Mouse (Mus musculus) stomach, postnatal 0 days (tissue): ENCODE results near the gene Hao2. TPM values are rescaled to one million over a fixed set of nuclear protein-coding genes. Genes with fewer than 3 reads are reported as not detected.

Source experiments
- ATAC-seq: fragments of 200-750 bp; cut with Nextera tagmentation; 2 replicates; pipeline ENCODE4 v1.8.0; 2017; ENCODE audit not compliant: low FRiP score, low TSS enrichment
- DNase-seq: peaks from one replicate; pipeline ENCODE4 v3.0.0-alpha.2; 2016; ENCODE audit warnings: low spot score
- H3K27ac ChIP-seq: fragments of 300-500 bp; sonication (generic); replicated peaks from 2 replicates; pipeline ENCODE4 v1.5.1; 2014; ENCODE audit warnings: mild to moderate bottlenecking, control low read depth
- H3K27me3 ChIP-seq: fragments of 300-500 bp; sonication (generic); 2 replicates; pipeline ENCODE4 v1.6.1; 2014; ENCODE audit warnings: low read length; ENCODE audit not compliant: control insufficient read depth, insufficient read depth
- H3K36me3 ChIP-seq: fragments of 300-500 bp; sonication (generic); 2 replicates; pipeline ENCODE4 v1.6.1; 2014; ENCODE audit warnings: low read length, mixed read lengths; ENCODE audit not compliant: control insufficient read depth, insufficient read depth
- H3K4me1 ChIP-seq: fragments of 300-500 bp; sonication (generic); replicated peaks from 2 replicates; pipeline ENCODE4 v1.6.1; 2014; ENCODE audit warnings: antibody characterized with exemption; ENCODE audit not compliant: control insufficient read depth, insufficient read depth
- H3K4me2 ChIP-seq: fragments of 300-500 bp; sonication (generic); replicated peaks from 2 replicates; pipeline ENCODE4 v1.6.1; 2014; ENCODE audit warnings: low read depth, mild to moderate bottlenecking, control low read depth, moderate library complexity
- H3K4me3 ChIP-seq: fragments of 300-500 bp; sonication (generic); 2 replicates; pipeline ENCODE4 v1.5.1; 2014; ENCODE audit warnings: low read depth, low read length, control low read depth
- H3K9ac ChIP-seq: fragments of 300-500 bp; sonication (generic); 2 replicates; pipeline ENCODE4 v1.6.1; 2014; ENCODE audit warnings: mild to moderate bottlenecking, low read length, control low read depth, mixed read lengths
- H3K9me3 ChIP-seq: fragments of 300-500 bp; sonication (generic); 2 replicates; pipeline ENCODE4 v1.6.1; 2016; ENCODE audit warnings: low read length; ENCODE audit not compliant: control insufficient read depth
- CTCF ChIP-seq: IDR thresholded peaks from 2 replicates; pipeline ENCODE4 v1.5.1; 2016; ENCODE audit warnings: antibody characterized with exemption, low read depth, mild to moderate bottlenecking, moderate library complexity
- EP300 ChIP-seq: optimal IDR thresholded peaks from 2 replicates; pipeline ENCODE3; 2016; ENCODE audit warnings: antibody characterized with exemption
- WGBS: fragments of 180-500 bp; shearing (Covaris S2); extraction: QIAGEN DNeasy Blood & Tissue Kit; methylation state at CpG from one replicate; pipeline ENCODE4 v1.1.7; 2014; 5-methylcytosine and 5-hydroxymethylcytosine counted together
- polyA plus RNA-seq: library from polyadenylated mRNA; unstranded; fragments of >200 nt; fragmentation: Nextera tagmentation; extraction: Ambion mirVana; gene quantifications from 2 replicates; pipeline ENCODE4 v1.2.1, GENCODE M21; 2015

Hao2 gene
- polyA plus RNA-seq, 1 experiment from 2014 or later, result not detected

- 76% methylated on average over 2 of the region's 2 CpGs for WGBS
- no peaks in the 10 kb centered on the region for H3K9me3 ChIP-seq
- DNase-seq, result no peak
- H3K27me3 ChIP-seq, result no peaks in the 10 kb centered on the region
- ATAC-seq, result no peak
- TF ChIP-seq CTCF, result no peak
- TF ChIP-seq EP300, result no peak
- no peak overlapping the region for H3K9ac ChIP-seq
- H3K36me3 ChIP-seq, result no peaks in the 10 kb centered on the region
- H3K27ac ChIP-seq, result no peak overlapping the region
- no peak overlapping the region for H3K4me2 ChIP-seq
- no peaks in the 10 kb centered on the region for H3K4me1 ChIP-seq
- no peak overlapping the region for H3K4me3 ChIP-seq
Measured at GRCm38 (mm10) chr3:98880831-98881230, 12.2 kb downstream of the Hao2 start.

- no peak overlapping the region for H3K4me2 ChIP-seq
- no peaks in the 10 kb centered on the region for H3K9me3 ChIP-seq
- no peaks in the 10 kb centered on the region for H3K36me3 ChIP-seq
- TF ChIP-seq CTCF (no peak), EP300 (no peak)
- ATAC-seq, result no peak
- H3K4me1 ChIP-seq, result no peaks in the 10 kb centered on the region
- 75% methylated on average over 6 of the region's 6 CpGs for WGBS
- no peak overlapping the region for H3K4me3 ChIP-seq
- H3K9ac ChIP-seq, result no peak overlapping the region
- H3K27ac ChIP-seq, result no peak overlapping the region
- no peak for DNase-seq
- H3K27me3 ChIP-seq, result no peaks in the 10 kb centered on the region
Measured at GRCm38 (mm10) chr3:98880216-98880615, 12.8 kb downstream of the Hao2 start.

- H3K4me2 ChIP-seq, result no peak overlapping the region
- no peak for DNase-seq
- ATAC-seq, result no peak
- H3K36me3 ChIP-seq, result no peaks in the 10 kb centered on the region
- H3K27ac ChIP-seq, result no peak overlapping the region
- no peaks in the 10 kb centered on the region for H3K9me3 ChIP-seq
- H3K27me3 ChIP-seq, result no peaks in the 10 kb centered on the region
- 69% methylated on average over 2 of the region's 2 CpGs for WGBS
- TF ChIP-seq CTCF (no peak), EP300 (no peak)
- H3K4me3 ChIP-seq, result no peak overlapping the region
- H3K4me1 ChIP-seq, result no peaks in the 10 kb centered on the region
- no peak overlapping the region for H3K9ac ChIP-seq
Measured at GRCm38 (mm10) chr3:98868219-98868618, 24.8 kb downstream of the Hao2 start.

- TF ChIP-seq EP300 (no peak), CTCF (no peak)
- DNase-seq (no peak), ATAC-seq (no peak)
- Histone ChIP-seq H3K4me3 (no peak overlapping the region), H3K27me3 (no peaks in the 10 kb centered on the region), H3K4me1 (no peaks in the 10 kb centered on the region), H3K36me3 (no peaks in the 10 kb centered on the region), H3K27ac (no peak overlapping the region), H3K4me2 (no peak overlapping the region), H3K9ac (no peak overlapping the region), H3K9me3 (no peaks in the 10 kb centered on the region)
- 96% methylated on average over 1 of the region's 1 CpGs for WGBS
Measured at GRCm38 (mm10) chr3:98862800-98863199, 30.2 kb downstream of the Hao2 start.

- ATAC-seq (no peak), DNase-seq (no peak)
- TF ChIP-seq CTCF, result no peak
- no peak for TF ChIP-seq EP300
- H3K27me3 ChIP-seq, result no peaks in the 10 kb centered on the region
- no peak within 1 kb of the TSS for H3K4me2 ChIP-seq
- no peak within 1 kb of the TSS for H3K27ac ChIP-seq
- no peaks in the 10 kb centered on the region for H3K4me1 ChIP-seq
- H3K36me3 ChIP-seq, result no peaks in the 10 kb centered on the region
- no peak within 1 kb of the TSS for H3K4me3 ChIP-seq
- H3K9me3 ChIP-seq, result no peaks in the 10 kb centered on the region
- H3K9ac ChIP-seq, result no peak within 1 kb of the TSS
- 73% methylated on average over 3 of the region's 3 CpGs for WGBS
Measured at GRCm38 (mm10) chr3:98859576-98859975, 33.5 kb downstream of the Hao2 start, which contains the start of gene Hsd3b1. TSS of gene Hsd3b1 (minus strand) at chr3:98859794.

GRCm38 (mm10) chr3:98858051-98858450, 35.0 kb downstream of the Hao2 start:
- no peak for DNase-seq
- WGBS, result 55% methylated on average over 2 of the region's 2 CpGs
- no peak overlapping the region for H3K27ac ChIP-seq

More at GRCm38 (mm10) chr3:98858051-98858450, 35.0 kb downstream of the Hao2 start:
- no peak for ATAC-seq
- H3K4me1 ChIP-seq, result no peaks in the 10 kb centered on the region
- no peaks in the 10 kb centered on the region for H3K9me3 ChIP-seq
- no peak overlapping the region for H3K9ac ChIP-seq
- H3K27me3 ChIP-seq, result no peaks in the 10 kb centered on the region
- H3K4me3 ChIP-seq, result no peak overlapping the region
- no peaks in the 10 kb centered on the region for H3K36me3 ChIP-seq
- H3K4me2 ChIP-seq, result no peak overlapping the region
- no peak for TF ChIP-seq EP300
- no peak for TF ChIP-seq CTCF
